Mouse (Mus musculus): ENCODE results near the gene Aldh1a3. TPM values are rescaled to one million over a fixed set of nuclear protein-coding genes. Genes with fewer than 3 reads are reported as not detected.

The Aldh1a3 gene
- polyA plus RNA-seq, 1 experiment from 2014 or later = 1.5 TPM

GRCm38 (mm10) chr7:66358461-66358860, 68.9 kb downstream of the Aldh1a3 start:
- ATAC-seq (ENCODE audit: insufficient number of reproducible peaks, low FRiP score, low TSS enrichment, low read depth) (no peak), DNase-seq (ENCODE audit: low spot score) (no peak)
- no peak overlapping the region for H3K9ac ChIP-seq (ENCODE audit: low read length)
- no peak overlapping the region for H3K4me2 ChIP-seq (ENCODE audit: low read depth, severe bottlenecking)
- H3K9me3 ChIP-seq (ENCODE audit: control insufficient read depth, low read length) = no peaks in the 10 kb centered on the region
- H3K4me1 ChIP-seq (ENCODE audit: control insufficient read depth, insufficient read depth, low read length) = no peaks in the 10 kb centered on the region
- no peaks in the 10 kb centered on the region for H3K36me3 ChIP-seq (ENCODE audit: control insufficient read depth, insufficient read depth, low read length)
- H3K27me3 ChIP-seq (ENCODE audit: control insufficient read depth, insufficient read depth, low read length) = no peaks in the 10 kb centered on the region
- 86% methylated on average over 3 of the region's 3 CpGs for WGBS
- H3K4me3 ChIP-seq (ENCODE audit: low read depth, low read length) = no peak overlapping the region
- H3K27ac ChIP-seq (replicated peaks; ENCODE audit: low read depth, low read length) = no peak overlapping the region

- H3K36me3 ChIP-seq (ENCODE audit: control insufficient read depth, insufficient read depth, low read length) = no peaks in the 10 kb centered on the region
- no peak overlapping the region for H3K27ac ChIP-seq (replicated peaks; ENCODE audit: low read depth, low read length)
- H3K4me2 ChIP-seq (ENCODE audit: low read depth, severe bottlenecking) = no peak overlapping the region
- no peak overlapping the region for H3K4me3 ChIP-seq (ENCODE audit: low read depth, low read length)
- no peak for ATAC-seq (ENCODE audit: insufficient number of reproducible peaks, low FRiP score, low TSS enrichment, low read depth)
- no peak for DNase-seq (ENCODE audit: low spot score)
- H3K9ac ChIP-seq (ENCODE audit: low read length) = no peak overlapping the region
- WGBS = 88% methylated on average over 8 of the region's 8 CpGs
- H3K27me3 ChIP-seq (ENCODE audit: control insufficient read depth, insufficient read depth, low read length) = no peaks in the 10 kb centered on the region
- no peaks in the 10 kb centered on the region for H3K9me3 ChIP-seq (ENCODE audit: control insufficient read depth, low read length)
- no peaks in the 10 kb centered on the region for H3K4me1 ChIP-seq (ENCODE audit: control insufficient read depth, insufficient read depth, low read length)
These were observed 71.4 kb downstream of the Aldh1a3 start for GRCm38 (mm10) chr7:66355791-66356522.

- H3K36me3 ChIP-seq (ENCODE audit: control insufficient read depth, insufficient read depth, low read length) = no peaks in the 10 kb centered on the region
- ATAC-seq (ENCODE audit: insufficient number of reproducible peaks, low FRiP score, low TSS enrichment, low read depth) (no peak), DNase-seq (ENCODE audit: low spot score) (no peak)
- no peak overlapping the region for H3K4me2 ChIP-seq (ENCODE audit: low read depth, severe bottlenecking)
- 47% methylated on average over 3 of the region's 3 CpGs for WGBS
- H3K9me3 ChIP-seq (ENCODE audit: control insufficient read depth, low read length) = no peaks in the 10 kb centered on the region
- H3K9ac ChIP-seq (ENCODE audit: low read length) = no peak overlapping the region
- H3K27ac ChIP-seq (replicated peaks; ENCODE audit: low read depth, low read length) = no peak overlapping the region
- no peaks in the 10 kb centered on the region for H3K4me1 ChIP-seq (ENCODE audit: control insufficient read depth, insufficient read depth, low read length)
- H3K4me3 ChIP-seq (ENCODE audit: low read depth, low read length) = no peak overlapping the region
- no peaks in the 10 kb centered on the region for H3K27me3 ChIP-seq (ENCODE audit: control insufficient read depth, insufficient read depth, low read length)
These were observed 72.4 kb downstream of the Aldh1a3 start for GRCm38 (mm10) chr7:66354911-66355310.

GRCm38 (mm10) chr7:66351074-66351473, 76.2 kb downstream of the Aldh1a3 start:
- Histone ChIP-seq H3K36me3 (ENCODE audit: control insufficient read depth, insufficient read depth, low read length) (no peaks in the 10 kb centered on the region), H3K4me2 (ENCODE audit: low read depth, severe bottlenecking) (no peak overlapping the region), H3K27ac (replicated peaks; ENCODE audit: low read depth, low read length) (no peak overlapping the region), H3K9me3 (ENCODE audit: control insufficient read depth, low read length) (no peaks in the 10 kb centered on the region), H3K4me1 (ENCODE audit: control insufficient read depth, insufficient read depth, low read length) (no peaks in the 10 kb centered on the region), H3K9ac (ENCODE audit: low read length) (no peak overlapping the region), H3K4me3 (ENCODE audit: low read depth, low read length) (no peak overlapping the region), H3K27me3 (ENCODE audit: control insufficient read depth, insufficient read depth, low read length) (no peaks in the 10 kb centered on the region)
- 89% methylated on average over 4 of the region's 4 CpGs for WGBS
- ATAC-seq (ENCODE audit: insufficient number of reproducible peaks, low FRiP score, low TSS enrichment, low read depth) (no peak), DNase-seq (ENCODE audit: low spot score) (no peak)

DNA sequence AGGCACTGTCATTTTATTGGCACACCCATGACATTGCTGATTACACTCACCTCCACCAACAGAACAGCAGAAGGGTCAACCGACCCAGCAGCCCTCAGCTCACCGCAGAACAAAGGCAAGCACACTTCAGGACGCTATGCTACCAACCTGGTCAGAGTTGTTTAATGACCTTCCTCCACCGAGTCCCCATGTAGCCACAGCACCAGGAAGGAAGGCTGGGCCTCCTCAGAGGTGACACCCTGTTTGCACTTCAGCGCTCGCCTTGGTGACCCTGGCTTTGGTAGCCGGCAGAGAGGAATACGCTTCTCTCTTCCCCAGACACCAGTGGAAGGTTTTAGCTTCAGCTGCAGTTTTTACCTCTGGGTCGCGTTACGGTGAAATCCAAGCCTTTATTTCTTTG, 77.6 kb downstream of the Aldh1a3 start:
- Histone ChIP-seq H3K9me3 (ENCODE audit: control insufficient read depth, low read length) (no peaks in the 10 kb centered on the region), H3K4me2 (ENCODE audit: low read depth, severe bottlenecking) (no peak overlapping the region), H3K4me3 (ENCODE audit: low read depth, low read length) (no peak overlapping the region), H3K36me3 (ENCODE audit: control insufficient read depth, insufficient read depth, low read length) (no peaks in the 10 kb centered on the region), H3K4me1 (ENCODE audit: control insufficient read depth, insufficient read depth, low read length) (no peaks in the 10 kb centered on the region), H3K9ac (ENCODE audit: low read length) (no peak overlapping the region), H3K27ac (replicated peaks; ENCODE audit: low read depth, low read length) (no peak overlapping the region), H3K27me3 (ENCODE audit: control insufficient read depth, insufficient read depth, low read length) (no peaks in the 10 kb centered on the region)
- WGBS = 46% methylated on average over 11 of the region's 11 CpGs
- DNase-seq (ENCODE audit: low spot score) (no peak), ATAC-seq (ENCODE audit: insufficient number of reproducible peaks, low FRiP score, low TSS enrichment, low read depth) (no peak)

GRCm38 (mm10) chr7:66348588-66348987, 78.7 kb downstream of the Aldh1a3 start:
- no peak overlapping the region for H3K27ac ChIP-seq (replicated peaks; ENCODE audit: low read depth, low read length)
- ATAC-seq (ENCODE audit: insufficient number of reproducible peaks, low FRiP score, low TSS enrichment, low read depth) (no peak), DNase-seq (ENCODE audit: low spot score) (no peak)
- 85% methylated on average over 10 of the region's 10 CpGs for WGBS
- no peak overlapping the region for H3K9ac ChIP-seq (ENCODE audit: low read length)
- H3K9me3 ChIP-seq (ENCODE audit: control insufficient read depth, low read length) = no peaks in the 10 kb centered on the region
- no peaks in the 10 kb centered on the region for H3K36me3 ChIP-seq (ENCODE audit: control insufficient read depth, insufficient read depth, low read length)
- no peak overlapping the region for H3K4me2 ChIP-seq (ENCODE audit: low read depth, severe bottlenecking)
- H3K4me3 ChIP-seq (ENCODE audit: low read depth, low read length) = no peak overlapping the region
- no peaks in the 10 kb centered on the region for H3K4me1 ChIP-seq (ENCODE audit: control insufficient read depth, insufficient read depth, low read length)
- no peaks in the 10 kb centered on the region for H3K27me3 ChIP-seq (ENCODE audit: control insufficient read depth, insufficient read depth, low read length)

GRCm38 (mm10) chr7:66346959-66347663, 80.2 kb downstream of the Aldh1a3 start:
- H3K4me2 ChIP-seq (ENCODE audit: low read depth, severe bottlenecking) = no peak overlapping the region
- WGBS = 38% methylated on average over 9 of the region's 9 CpGs
- no peak overlapping the region for H3K9ac ChIP-seq (ENCODE audit: low read length)
- DNase-seq (ENCODE audit: low spot score) (no peak), ATAC-seq (ENCODE audit: insufficient number of reproducible peaks, low FRiP score, low TSS enrichment, low read depth) (no peak)
- no peak overlapping the region for H3K27ac ChIP-seq (replicated peaks; ENCODE audit: low read depth, low read length)
- H3K36me3 ChIP-seq (ENCODE audit: control insufficient read depth, insufficient read depth, low read length) = no peaks in the 10 kb centered on the region
- no peaks in the 10 kb centered on the region for H3K4me1 ChIP-seq (ENCODE audit: control insufficient read depth, insufficient read depth, low read length)
- H3K9me3 ChIP-seq (ENCODE audit: control insufficient read depth, low read length) = no peaks in the 10 kb centered on the region
- no peaks in the 10 kb centered on the region for H3K27me3 ChIP-seq (ENCODE audit: control insufficient read depth, insufficient read depth, low read length)
- no peak overlapping the region for H3K4me3 ChIP-seq (ENCODE audit: low read depth, low read length)

DNA sequence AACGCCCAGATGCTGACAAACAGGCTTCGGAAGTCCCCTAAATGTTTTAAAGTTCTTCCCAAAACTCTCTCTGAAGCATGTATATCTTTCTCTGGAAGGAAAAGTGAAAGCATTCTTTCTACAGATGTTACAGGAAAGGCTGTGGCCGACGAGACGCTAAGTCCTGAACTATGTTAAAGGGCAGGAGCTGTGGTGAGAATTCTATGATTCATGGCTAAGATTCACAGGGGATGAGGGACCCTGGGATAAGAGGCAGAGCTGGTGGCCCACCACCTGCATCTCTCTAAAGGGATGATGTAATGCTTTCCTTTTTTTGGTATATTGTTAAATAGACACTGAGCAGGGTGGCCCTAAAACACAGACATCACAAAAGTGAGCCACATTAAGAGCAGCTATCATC, 84.0 kb downstream of the Aldh1a3 start:
- ATAC-seq (ENCODE audit: insufficient number of reproducible peaks, low FRiP score, low TSS enrichment, low read depth) (no peak), DNase-seq (ENCODE audit: low spot score) (no peak)
- no peak overlapping the region for H3K4me3 ChIP-seq (ENCODE audit: low read depth, low read length)
- no peak overlapping the region for H3K27ac ChIP-seq (replicated peaks; ENCODE audit: low read depth, low read length)
- no peaks in the 10 kb centered on the region for H3K36me3 ChIP-seq (ENCODE audit: control insufficient read depth, insufficient read depth, low read length)
- no peaks in the 10 kb centered on the region for H3K27me3 ChIP-seq (ENCODE audit: control insufficient read depth, insufficient read depth, low read length)
- 82% methylated on average over 5 of the region's 5 CpGs for WGBS
- H3K4me1 ChIP-seq (ENCODE audit: control insufficient read depth, insufficient read depth, low read length) = no peaks in the 10 kb centered on the region
- H3K9ac ChIP-seq (ENCODE audit: low read length) = no peak overlapping the region
- H3K4me2 ChIP-seq (ENCODE audit: low read depth, severe bottlenecking) = no peak overlapping the region
- H3K9me3 ChIP-seq (ENCODE audit: control insufficient read depth, low read length) = no peaks in the 10 kb centered on the region
